Mouse (Mus musculus): ENCODE results near the gene Dusp22.
A peak's percentile ranks its signal among the peaks of the same experiment; 100 is the strongest.

The Dusp22 gene

GRCm38 (mm10) chr13:30669277-30669676 lies 9.5 kb downstream of the Dusp22 start:
- DNase-seq (ENCODE audit: low read depth, low spot score), result peak; percentile 57

GRCm38 (mm10) chr13:30673878-30674277 lies 14.1 kb downstream of the Dusp22 start:
- DNase-seq (ENCODE audit: low read depth, low spot score), result no peak

- no peak for DNase-seq (ENCODE audit: low read depth, low spot score)
Observed at GRCm38 (mm10) chr13:30678822-30679221, 19.0 kb downstream of the Dusp22 start.

- DNase-seq (ENCODE audit: low read depth, low spot score), result no peak
Observed at GRCm38 (mm10) chr13:30681866-30682265, 22.1 kb downstream of the Dusp22 start.

- DNase-seq (ENCODE audit: low read depth, low spot score), result no peak
Observed at GRCm38 (mm10) chr13:30682328-30682727, 22.5 kb downstream of the Dusp22 start.

- no peak for DNase-seq (ENCODE audit: low read depth, low spot score)
Observed at GRCm38 (mm10) chr13:30684614-30685122, 24.9 kb downstream of the Dusp22 start.

GRCm38 (mm10) chr13:30685957-30686356 lies 26.2 kb downstream of the Dusp22 start:
- DNase-seq (ENCODE audit: low read depth, low spot score), result no peak

GRCm38 (mm10) chr13:30688035-30688616 lies 28.3 kb downstream of the Dusp22 start:
- DNase-seq (ENCODE audit: low read depth, low spot score), result no peak

GRCm38 (mm10) chr13:30689475-30689874 lies 29.7 kb downstream of the Dusp22 start:
- DNase-seq (ENCODE audit: low read depth, low spot score), result no peak

- DNase-seq (ENCODE audit: low read depth, low spot score), result peak; percentile 21
Observed at GRCm38 (mm10) chr13:30691441-30692292, 31.9 kb downstream of the Dusp22 start.

- no peak for DNase-seq (ENCODE audit: low read depth, low spot score)
Observed at GRCm38 (mm10) chr13:30692644-30693385, 33.0 kb downstream of the Dusp22 start.

- DNase-seq (ENCODE audit: low read depth, low spot score), result peak; percentile 66
Observed at GRCm38 (mm10) chr13:30695232-30695631, 35.4 kb downstream of the Dusp22 start.

GRCm38 (mm10) chr13:30695890-30696289 lies 36.1 kb downstream of the Dusp22 start:
- no peak for DNase-seq (ENCODE audit: low read depth, low spot score)

- DNase-seq (ENCODE audit: low read depth, low spot score), result no peak
Observed at GRCm38 (mm10) chr13:30697880-30698279, 38.1 kb downstream of the Dusp22 start.

- DNase-seq (ENCODE audit: low read depth, low spot score), result no peak
Observed at GRCm38 (mm10) chr13:30702695-30703094, 42.9 kb downstream of the Dusp22 start.

GRCm38 (mm10) chr13:30704246-30705095 lies 44.7 kb downstream of the Dusp22 start:
- no peak for DNase-seq (ENCODE audit: low read depth, low spot score)

- DNase-seq (ENCODE audit: low read depth, low spot score), result no peak
Observed at GRCm38 (mm10) chr13:30711066-30711465, 51.3 kb downstream of the Dusp22 start.

GRCm38 (mm10) chr13:30711711-30712110 lies 51.9 kb downstream of the Dusp22 start:
- DNase-seq (ENCODE audit: low read depth, low spot score), result no peak

- no peak for DNase-seq (ENCODE audit: low read depth, low spot score)
Observed at GRCm38 (mm10) chr13:30712280-30712679, 52.5 kb downstream of the Dusp22 start.

- DNase-seq (ENCODE audit: low read depth, low spot score), result no peak
Observed at GRCm38 (mm10) chr13:30713621-30714020, 53.8 kb downstream of the Dusp22 start.

GRCm38 (mm10) chr13:30714552-30714951 lies 54.8 kb downstream of the Dusp22 start:
- no peak for DNase-seq (ENCODE audit: low read depth, low spot score)
